Mouse (Mus musculus) adrenal gland, adult 8-10 months (tissue): ENCODE measurements at regions not wholly inside any gene's neighbourhood (a gene's known extent, or its start where the extent isn't known, plus 50 kb on each side); places are given as distances from the start of the nearest gene placed in this dataset.
A peak's percentile ranks its signal among the peaks of the same experiment; 100 is the strongest.
"Not testable (repeated sequence)": the region's sequence is repeated elsewhere in the genome, so short reads cannot be mapped to it uniquely, and the experiment has no call there.

Experiments used
- DNase-seq: peaks from one replicate; pipeline ENCODE4 v3.0.0; 2022

- DNase-seq = no peak
Measured at GRCm38 (mm10) chr15:37100767-37101288, 93.3 kb upstream of the Zfp706 start.

GRCm38 (mm10) chr15:37099927-37100766 lies 92.6 kb upstream of the Zfp706 start:
- peak; percentile 13 for DNase-seq

- no peak for DNase-seq
Measured at GRCm38 (mm10) chr15:37099176-37099575, 91.6 kb upstream of the Zfp706 start.

GRCm38 (mm10) chr15:37097426-37097825 lies 89.9 kb upstream of the Zfp706 start:
- no peak for DNase-seq

- not testable (repeated sequence) for DNase-seq
Measured at GRCm38 (mm10) chr15:37091171-37091570, 83.6 kb upstream of the Zfp706 start.

- no peak for DNase-seq
Measured at GRCm38 (mm10) chr15:37083726-37084125, 76.2 kb upstream of the Zfp706 start.

- DNase-seq = no peak
Measured at GRCm38 (mm10) chr15:37081836-37082235, 74.3 kb upstream of the Zfp706 start.

GRCm38 (mm10) chr15:37080931-37081330 lies 73.4 kb upstream of the Zfp706 start:
- DNase-seq = no peak

GRCm38 (mm10) chr15:37080395-37080794 lies 72.8 kb upstream of the Zfp706 start:
- DNase-seq = no peak

GRCm38 (mm10) chr15:37074207-37074606 lies 66.6 kb upstream of the Zfp706 start:
- DNase-seq = not testable (repeated sequence)

- DNase-seq = no peak
Measured at GRCm38 (mm10) chr15:37072202-37072862, 64.8 kb upstream of the Zfp706 start.

GRCm38 (mm10) chr15:37070188-37070587 lies 62.6 kb upstream of the Zfp706 start:
- no peak for DNase-seq

- DNase-seq = no peak
Measured at GRCm38 (mm10) chr15:37067326-37067725, 59.8 kb upstream of the Zfp706 start.

GRCm38 (mm10) chr15:37065926-37066550 lies 58.5 kb upstream of the Zfp706 start:
- no peak for DNase-seq

- DNase-seq = no peak
Measured at GRCm38 (mm10) chr15:37065408-37065807, 57.8 kb upstream of the Zfp706 start.

- DNase-seq = no peak
Measured at GRCm38 (mm10) chr15:37063781-37064383, 56.3 kb upstream of the Zfp706 start.

GRCm38 (mm10) chr15:37062585-37062984 lies 55.0 kb upstream of the Zfp706 start:
- DNase-seq = no peak

GRCm38 (mm10) chr15:37061501-37061900 lies 53.9 kb upstream of the Zfp706 start:
- DNase-seq = no peak

- DNase-seq = no peak
Measured at GRCm38 (mm10) chr15:37060831-37061230, 53.3 kb upstream of the Zfp706 start.
